Mouse (Mus musculus): ENCODE measurements around the gene Ulk3. TPM values are rescaled to one million over a fixed set of nuclear protein-coding genes. Genes with fewer than 3 reads are reported as not detected.

Ulk3 gene
- polyA plus RNA-seq, 1 experiment from 2014 or later = 16.3 TPM

- 73% methylated on average over 3 of the region's 3 CpGs for WGBS
- H3K4me2 ChIP-seq (replicated peaks) = no peak overlapping the region
- H3K36me3 ChIP-seq = peaks cover 11% of the 10 kb centered on the region
- no peaks in the 10 kb centered on the region for H3K4me1 ChIP-seq (replicated peaks)
- no peaks in the 10 kb centered on the region for H3K9me3 ChIP-seq
- H3K27ac ChIP-seq = no peak overlapping the region
- H3K27me3 ChIP-seq (replicated peaks) = no peaks in the 10 kb centered on the region
- no peak overlapping the region for H3K4me3 ChIP-seq (replicated peaks)
- no peak for ATAC-seq
- no peak overlapping the region for H3K9ac ChIP-seq
These were observed 13.7 kb upstream of the Ulk3 start for GRCm38 (mm10) chr9:57575577-57575976.

- Histone ChIP-seq H3K27ac (no peak overlapping the region), H3K9me3 (no peaks in the 10 kb centered on the region), H3K27me3 (replicated peaks) (no peaks in the 10 kb centered on the region), H3K4me2 (replicated peaks) (no peak overlapping the region), H3K4me3 (replicated peaks) (no peak overlapping the region), H3K36me3 (peaks cover 11% of the 10 kb centered on the region), H3K4me1 (replicated peaks) (no peaks in the 10 kb centered on the region), H3K9ac (no peak overlapping the region)
- no peak for ATAC-seq
- WGBS = 81% methylated on average over 6 of the region's 6 CpGs
These were observed 12.0 kb upstream of the Ulk3 start for GRCm38 (mm10) chr9:57577144-57577849.

GRCm38 (mm10) chr9:57584991-57585390, 4.3 kb upstream of the Ulk3 start:
- Histone ChIP-seq H3K9ac (no peak overlapping the region), H3K4me3 (replicated peaks) (no peak overlapping the region), H3K4me2 (replicated peaks) (no peak overlapping the region), H3K9me3 (no peaks in the 10 kb centered on the region), H3K36me3 (peaks cover 16% of the 10 kb centered on the region), H3K27me3 (replicated peaks) (no peaks in the 10 kb centered on the region), H3K4me1 (replicated peaks) (peaks cover 9% of the 10 kb centered on the region), H3K27ac (no peak overlapping the region)
- WGBS = 83% methylated on average over 3 of the region's 3 CpGs
- no peak for ATAC-seq

GRCm38 (mm10) chr9:57590726-57591125, 1.5 kb downstream of the Ulk3 start:
- Histone ChIP-seq H3K9ac (no peak overlapping the region), H3K27me3 (replicated peaks) (no peaks in the 10 kb centered on the region), H3K4me3 (replicated peaks) (no peak overlapping the region), H3K27ac (no peak overlapping the region), H3K4me2 (replicated peaks) (no peak overlapping the region; the same call in 1 of the 2 replicates), H3K36me3 (peaks cover 18% of the 10 kb centered on the region), H3K4me1 (replicated peaks) (peaks cover 9% of the 10 kb centered on the region), H3K9me3 (no peaks in the 10 kb centered on the region)
- WGBS = 47% methylated on average over 5 of the region's 5 CpGs
- ATAC-seq = no peak

- H3K27me3 ChIP-seq (replicated peaks) = no peaks in the 10 kb centered on the region
- H3K4me3 ChIP-seq (replicated peaks) = no peak overlapping the region
- H3K36me3 ChIP-seq = peaks cover 12% of the 10 kb centered on the region; the same call in 1 of the 2 replicates
- peaks cover 5% of the 10 kb centered on the region for H3K4me1 ChIP-seq (replicated peaks)
- no peak overlapping the region for H3K27ac ChIP-seq
- H3K9me3 ChIP-seq = no peaks in the 10 kb centered on the region
- no peak overlapping the region for H3K4me2 ChIP-seq (replicated peaks)
- ATAC-seq = no peak
- WGBS = 63% methylated on average over 12 of the region's 12 CpGs
- H3K9ac ChIP-seq = no peak overlapping the region
These were observed 4.4 kb downstream of the Ulk3 start for GRCm38 (mm10) chr9:57593454-57594173.

- H3K27me3 ChIP-seq (replicated peaks) = no peaks in the 10 kb centered on the region
- H3K4me2 ChIP-seq (replicated peaks) = no peak overlapping the region
- ATAC-seq = no peak
- H3K36me3 ChIP-seq = peaks cover 12% of the 10 kb centered on the region; the same call in 1 of the 2 replicates
- 68% methylated on average over 9 of the region's 9 CpGs for WGBS
- peaks cover 4% of the 10 kb centered on the region; the same call in 1 of the 2 replicates for H3K4me1 ChIP-seq (replicated peaks)
- no peaks in the 10 kb centered on the region for H3K9me3 ChIP-seq
- H3K9ac ChIP-seq = no peak overlapping the region
- no peak overlapping the region for H3K4me3 ChIP-seq (replicated peaks)
- H3K27ac ChIP-seq = no peak overlapping the region
These were observed 4.9 kb downstream of the Ulk3 start for GRCm38 (mm10) chr9:57594174-57594509.

GRCm38 (mm10) chr9:57597265-57597664, 8.0 kb downstream of the Ulk3 start:
- H3K27me3 ChIP-seq (replicated peaks) = no peaks in the 10 kb centered on the region
- 87% methylated on average over 8 of the region's 8 CpGs for WGBS
- H3K4me1 ChIP-seq (replicated peaks) = peaks cover 23% of the 10 kb centered on the region
- no peak overlapping the region for H3K27ac ChIP-seq
- no peak overlapping the region for H3K9ac ChIP-seq
- no peak overlapping the region for H3K4me3 ChIP-seq (replicated peaks)
- H3K4me2 ChIP-seq (replicated peaks) = no peak overlapping the region
- ATAC-seq = no peak
- H3K9me3 ChIP-seq = no peaks in the 10 kb centered on the region
- peaks cover 10% of the 10 kb centered on the region; the same call in 1 of the 2 replicates for H3K36me3 ChIP-seq

- Histone ChIP-seq H3K27ac (no peak overlapping the region), H3K9me3 (no peaks in the 10 kb centered on the region), H3K4me3 (replicated peaks) (no peak overlapping the region), H3K4me1 (replicated peaks) (peaks cover 23% of the 10 kb centered on the region), H3K36me3 (peaks cover 8% of the 10 kb centered on the region; the same call in 1 of the 2 replicates), H3K27me3 (replicated peaks) (no peaks in the 10 kb centered on the region), H3K9ac (no peak overlapping the region), H3K4me2 (replicated peaks) (no peak overlapping the region)
- WGBS = 27% methylated on average over 4 of the region's 4 CpGs
- ATAC-seq = no peak
These were observed 8.7 kb downstream of the Ulk3 start for GRCm38 (mm10) chr9:57597929-57598382.

- Histone ChIP-seq H3K9ac (no peak overlapping the region), H3K27me3 (replicated peaks) (no peaks in the 10 kb centered on the region), H3K36me3 (peaks cover 2% of the 10 kb centered on the region; the same call in 1 of the 2 replicates), H3K9me3 (no peaks in the 10 kb centered on the region), H3K4me1 (replicated peaks) (peaks cover 23% of the 10 kb centered on the region), H3K27ac (no peak overlapping the region), H3K4me3 (replicated peaks) (no peak overlapping the region), H3K4me2 (replicated peaks) (no peak overlapping the region)
- no peak for ATAC-seq
- WGBS = 61% methylated on average over 8 of the region's 8 CpGs
These were observed 9.8 kb downstream of the Ulk3 start for GRCm38 (mm10) chr9:57598851-57599563.

GRCm38 (mm10) chr9:57600620-57601352, 11.5 kb downstream of the Ulk3 start:
- Histone ChIP-seq H3K36me3 (no peaks in the 10 kb centered on the region), H3K4me1 (replicated peaks) (peaks cover 23% of the 10 kb centered on the region), H3K9me3 (no peaks in the 10 kb centered on the region), H3K27me3 (replicated peaks) (peaks cover 9% of the 10 kb centered on the region; the same call in 1 of the 2 replicates), H3K27ac (peak overlapping the region; percentile 18; the same call in 1 of the 2 replicates), H3K9ac (no peak overlapping the region), H3K4me2 (replicated peaks) (0 out of 2 replicates have a peak overlapping the region, but pooled peaks have one; percentile 3), H3K4me3 (replicated peaks) (no peak overlapping the region)
- ATAC-seq = peak; percentile 92
- 5% methylated on average over 3 of the region's 3 CpGs for WGBS

GRCm38 (mm10) chr9:57601353-57601706, 12.1 kb downstream of the Ulk3 start:
- Histone ChIP-seq H3K9ac (no peak overlapping the region), H3K27me3 (replicated peaks) (peaks cover 14% of the 10 kb centered on the region), H3K27ac (0 out of 2 replicates have a peak overlapping the region, but pooled peaks have one; percentile 1), H3K4me1 (replicated peaks) (peaks cover 23% of the 10 kb centered on the region), H3K4me3 (replicated peaks) (no peak overlapping the region), H3K4me2 (replicated peaks) (no peak overlapping the region), H3K36me3 (no peaks in the 10 kb centered on the region), H3K9me3 (no peaks in the 10 kb centered on the region)
- WGBS = 15% methylated on average over 2 of the region's 2 CpGs
- ATAC-seq = peak; percentile 22; the same call in 1 of the 2 replicates

GRCm38 (mm10) chr9:57602098-57602497, 12.8 kb downstream of the Ulk3 start:
- Histone ChIP-seq H3K4me2 (replicated peaks) (no peak overlapping the region), H3K27me3 (replicated peaks) (peaks cover 17% of the 10 kb centered on the region), H3K27ac (no peak overlapping the region), H3K9me3 (no peaks in the 10 kb centered on the region), H3K4me1 (replicated peaks) (peaks cover 23% of the 10 kb centered on the region), H3K36me3 (no peaks in the 10 kb centered on the region), H3K9ac (no peak overlapping the region), H3K4me3 (replicated peaks) (no peak overlapping the region)
- 57% methylated on average over 8 of the region's 8 CpGs for WGBS
- no peak for ATAC-seq

All from intestine, embryonic 15.5 days (tissue).